Mouse (Mus musculus) liver, embryonic 14.5 days (tissue): ENCODE data around the gene Tor4a. TPM values are rescaled to one million over a fixed set of nuclear protein-coding genes. Genes with fewer than 3 reads are reported as not detected.

Experiments
- ATAC-seq: fragments of 200-750 bp; cut with Nextera tagmentation; 2 replicates; pipeline ENCODE4 v1.8.0; 2017; ENCODE audit warnings: moderate number of reproducible peaks, mild to moderate bottlenecking, moderate library complexity; ENCODE audit not compliant: insufficient read depth
- DNase-seq, 3 experiments: peaks; one replicate each; pipeline ENCODE4 v3.0.0-alpha.2; 2012 to 2013; ENCODE audit warnings: low read depth in 3 of 3, low spot score in 3 of 3
- H3K27ac ChIP-seq: fragments of 300-500 bp; sonication (generic); 2 replicates; pipeline ENCODE4 v1.5.1; 2014; ENCODE audit warnings: moderate library complexity, mild to moderate bottlenecking, control low read depth, inconsistent platforms
- H3K27me3 ChIP-seq: fragments of 300-500 bp; sonication (generic); 2 replicates; pipeline ENCODE4 v1.6.1; 2014; ENCODE audit warnings: mild to moderate bottlenecking, low read length, moderate library complexity; ENCODE audit not compliant: control insufficient read depth, insufficient read depth
- H3K36me3 ChIP-seq: fragments of 300-500 bp; sonication (generic); replicated peaks from 2 replicates; pipeline ENCODE4 v1.6.1; 2014; ENCODE audit warnings: low read depth; ENCODE audit not compliant: control insufficient read depth, insufficient read depth
- H3K4me1 ChIP-seq, 2 experiments: fragments of 200-500 bp in 1 of 2; fragments of 300-500 bp in 1 of 2; sonication (generic) in 1 of 2; replicated peaks; 2 replicates each; pipeline ENCODE4 v1.6.1; 2012 to 2014; ENCODE audit warnings: antibody characterized with exemption in 1 of 2, inconsistent platforms in 1 of 2, low read length in 1 of 2; ENCODE audit not compliant: control insufficient read depth in 2 of 2, insufficient read depth in 2 of 2
- H3K4me2 ChIP-seq: fragments of 300-500 bp; sonication (generic); 2 replicates; pipeline ENCODE4 v1.6.1; 2014; ENCODE audit warnings: low read depth, mild to moderate bottlenecking, control low read depth, moderate library complexity
- H3K4me3 ChIP-seq, 2 experiments: fragments of 200-500 bp in 1 of 2; fragments of 300-500 bp in 1 of 2; sonication (generic) in 1 of 2; 2 replicates each; pipeline ENCODE4 v1.5.1; 2012 to 2014; ENCODE audit warnings: low read depth in 2 of 2, low read length in 2 of 2, mild to moderate bottlenecking in 2 of 2, control low read depth in 1 of 2, inconsistent platforms in 1 of 2, moderate library complexity in 1 of 2; ENCODE audit not compliant: insufficient read depth in 1 of 2
- H3K9ac ChIP-seq: fragments of 300-500 bp; sonication (generic); replicated peaks from 2 replicates; pipeline ENCODE4 v1.6.1; 2014; ENCODE audit warnings: mild to moderate bottlenecking, control low read depth, moderate library complexity
- H3K9me3 ChIP-seq: fragments of 300-500 bp; sonication (generic); 2 replicates; pipeline ENCODE4 v1.6.1; 2016; ENCODE audit warnings: low read length, mixed read lengths; ENCODE audit not compliant: control insufficient read depth
- CTCF ChIP-seq: IDR thresholded peaks from 2 replicates; pipeline ENCODE4 v1.5.1; 2016; ENCODE audit warnings: antibody characterized with exemption, low read depth, control low read depth
- EP300 ChIP-seq: IDR thresholded peaks from 2 replicates; pipeline ENCODE4 v1.6.1; 2016; ENCODE audit warnings: antibody characterized with exemption, low read depth
- WGBS: fragments of 180-500 bp; shearing (Covaris S2); extraction: QIAGEN DNeasy Blood & Tissue Kit; methylation state at CpG from one replicate; pipeline ENCODE4 v1.1.7; 2014; ENCODE audit not compliant: insufficient replicate concordance; 5-methylcytosine and 5-hydroxymethylcytosine counted together
- polyA plus RNA-seq, 2 experiments: library from polyadenylated mRNA; depleted of rRNA in 1 of 2; stranded (reverse) in 1 of 2; unstranded in 1 of 2; fragments of >200 nt; fragmentation: Nextera tagmentation in 1 of 2; extraction: Ambion mirVana in 1 of 2; gene quantifications; 2 replicates each; pipeline versions ENCODE4 v1.2.1 to v1.2.3; 2012 to 2014

Gene Tor4a
- polyA plus RNA-seq, 2 experiments: 3.7 to 4.9 TPM

DNA sequence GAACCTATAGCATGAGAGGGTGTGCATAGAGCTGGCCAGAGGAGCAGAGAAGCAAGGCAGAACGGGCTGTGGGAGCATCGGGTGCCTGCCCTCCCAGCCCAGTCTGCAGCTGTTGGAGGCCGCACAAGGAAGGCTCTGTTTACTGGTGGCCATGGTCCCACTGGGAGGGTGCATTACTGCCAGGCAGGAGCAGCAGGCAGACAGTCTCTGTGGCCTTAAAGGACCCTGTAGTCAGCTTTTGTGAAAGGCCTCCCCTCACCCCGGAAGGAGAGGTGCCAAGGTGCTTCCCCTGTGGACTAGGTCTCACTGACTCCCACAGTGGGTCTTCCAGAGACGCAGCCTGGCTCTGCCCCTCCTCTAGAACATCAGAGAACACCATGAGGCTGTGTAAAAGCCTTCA lies 30.2 kb upstream of the Tor4a start:
- Histone ChIP-seq H3K4me3 (no peak overlapping the region), H3K27ac (no peak overlapping the region), H3K27me3 (no peaks in the 10 kb centered on the region), H3K9me3 (no peaks in the 10 kb centered on the region), H3K36me3 (peaks cover 19% of the 10 kb centered on the region), H3K4me2 (no peak overlapping the region), H3K4me1 (peaks cover 5 to 13% of the 10 kb centered on the region in 2 experiments), H3K9ac (no peak overlapping the region)
- TF ChIP-seq EP300 (no peak), CTCF (no peak)
- ATAC-seq: no peak
- 79% methylated on average over 5 of the region's 5 CpGs for WGBS
- no peak for DNase-seq

DNA sequence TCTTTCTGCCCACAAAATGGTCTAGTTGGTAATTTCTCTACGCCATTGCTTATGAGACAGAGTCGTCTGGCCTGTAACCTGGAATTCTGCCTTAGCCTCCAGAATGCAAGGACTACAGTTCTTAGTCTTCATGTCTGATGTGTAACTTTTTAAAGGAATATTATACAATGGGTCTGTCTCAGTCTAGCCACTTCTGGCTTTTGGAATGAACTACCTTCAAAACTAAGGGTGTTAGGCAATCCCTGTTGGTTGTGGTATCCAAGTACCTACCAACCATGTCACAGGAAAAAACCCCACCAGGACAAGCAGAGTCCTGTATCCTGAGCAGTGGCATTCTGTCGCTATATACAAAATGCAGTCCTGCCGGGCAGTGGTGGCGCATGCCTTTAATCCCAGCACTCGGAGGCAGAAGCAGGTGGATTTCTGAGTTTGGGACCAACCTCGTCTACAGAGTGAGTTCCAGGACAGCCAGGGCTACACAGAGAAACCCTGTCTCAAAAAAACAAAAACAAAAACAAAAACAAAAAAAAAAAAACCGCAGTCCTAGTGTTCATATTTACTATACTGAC lies 29.2 kb upstream of the Tor4a start:
- peak overlapping the region; percentile 77 for H3K4me2 ChIP-seq
- no peaks in the 10 kb centered on the region for H3K27me3 ChIP-seq
- peak overlapping the region; percentile 84 for H3K9ac ChIP-seq
- no peak for TF ChIP-seq CTCF
- TF ChIP-seq EP300: no peak
- peak overlapping the region; percentile 91 for H3K27ac ChIP-seq
- no peak for ATAC-seq
- no peak for DNase-seq
- H3K4me1 ChIP-seq: peaks cover 5 to 13% of the 10 kb centered on the region in 2 experiments
- H3K36me3 ChIP-seq: peaks cover 24% of the 10 kb centered on the region
- peak overlapping the region; percentile 69 to 86 for H3K4me3 ChIP-seq
- H3K9me3 ChIP-seq: no peaks in the 10 kb centered on the region
- 84% methylated on average over 8 of the region's 8 CpGs for WGBS

DNA sequence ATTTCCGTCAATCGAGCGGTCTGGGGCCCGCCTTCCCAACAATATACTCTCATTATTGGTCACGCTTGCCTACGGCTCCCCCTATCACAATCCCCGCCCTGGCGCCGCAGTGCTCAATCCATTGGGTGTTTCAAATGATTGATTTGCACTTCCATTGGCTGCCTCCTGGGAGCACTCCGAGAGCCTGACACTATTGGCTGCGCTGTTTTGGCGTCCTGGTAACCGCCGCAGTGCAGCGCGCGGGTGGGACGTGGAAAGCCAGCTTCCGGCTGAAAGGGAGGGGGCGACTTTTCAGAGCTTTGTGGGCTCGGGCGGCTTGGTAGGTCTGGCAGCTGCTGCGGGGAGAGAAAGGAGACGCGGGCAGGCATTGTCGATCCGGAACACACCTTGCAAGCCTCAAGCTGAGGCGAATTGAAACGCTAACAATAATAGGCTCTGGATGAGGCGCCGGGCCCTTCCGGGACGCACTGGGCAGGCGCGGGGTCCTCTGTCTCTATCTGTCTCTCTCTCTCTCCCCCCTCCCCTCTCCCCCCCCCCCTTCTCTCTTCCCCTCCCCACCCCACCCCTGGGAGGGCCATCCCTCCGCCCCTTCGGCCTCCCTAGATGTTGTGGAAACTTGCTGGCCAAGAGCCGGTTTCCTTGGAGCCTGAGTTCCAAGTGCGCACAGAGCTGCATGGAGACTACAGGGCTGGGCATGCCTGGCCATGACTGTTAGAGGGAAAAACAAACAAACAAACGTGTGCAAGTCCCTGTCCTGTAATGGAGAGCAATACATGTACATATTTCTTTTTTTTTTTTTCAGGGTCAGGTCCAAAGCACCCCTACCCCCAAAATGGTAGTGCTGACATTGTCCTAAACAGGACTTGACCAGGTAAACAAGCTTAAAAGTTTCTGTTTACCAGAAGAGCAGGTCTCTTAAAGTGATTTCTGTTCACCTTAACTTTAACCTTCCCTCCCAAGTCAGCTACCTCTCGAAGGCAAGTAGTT lies 28.4 kb upstream of the Tor4a start:
- H3K4me3 ChIP-seq: peak overlapping the region; percentile 86 to 96
- peak overlapping the region; percentile 77 for H3K4me2 ChIP-seq
- ATAC-seq (peak; percentile 87), DNase-seq (peak; percentile 99 to 100 (median 99))
- no peak; the same call in 1 of the 2 replicates for TF ChIP-seq EP300
- no peak; the same call in 1 of the 2 replicates for TF ChIP-seq CTCF
- H3K36me3 ChIP-seq: peaks cover 24% of the 10 kb centered on the region
- no peaks in the 10 kb centered on the region for H3K27me3 ChIP-seq
- no peaks in the 10 kb centered on the region for H3K9me3 ChIP-seq
- peak overlapping the region; percentile 91 for H3K27ac ChIP-seq
- H3K9ac ChIP-seq: peak overlapping the region; percentile 84
- H3K4me1 ChIP-seq: peaks cover 5 to 13% of the 10 kb centered on the region in 2 experiments
- 2% methylated on average over 41 of the region's 41 CpGs for WGBS

DNA sequence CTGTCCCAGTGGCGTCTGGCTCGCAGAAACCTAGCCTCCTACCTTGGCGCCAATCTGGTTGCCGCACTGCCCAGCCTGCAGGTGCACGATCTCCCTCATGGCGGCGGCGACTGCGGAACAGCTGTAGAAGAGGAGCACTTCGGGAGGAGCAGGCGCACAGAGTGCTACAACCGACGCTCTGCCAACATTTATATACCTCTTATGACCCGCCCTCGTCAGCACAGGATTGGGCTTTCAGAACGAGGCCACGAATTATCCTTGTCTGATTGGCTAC lies 27.7 kb upstream of the Tor4a start, which contains the start of gene Tubb4b:
Gene Tubb4b, minus strand, starts transcription at position 211 of the 274 bp plus-strand sequence.
- Histone ChIP-seq H3K4me2 (peak within 1 kb of the TSS; percentile 81), H3K9ac (peak within 1 kb of the TSS; percentile 100), H3K27me3 (no peaks in the 10 kb centered on the region), H3K27ac (peak within 1 kb of the TSS; percentile 100), H3K36me3 (peaks cover 24% of the 10 kb centered on the region), H3K4me1 (peaks cover 5 to 13% of the 10 kb centered on the region in 2 experiments), H3K9me3 (no peaks in the 10 kb centered on the region), H3K4me3 (peak within 1 kb of the TSS; percentile 90 to 96)
- TF ChIP-seq CTCF (peak; percentile 43), EP300 (0 out of 2 replicates have a peak, but pooled peaks have one; percentile 43)
- ATAC-seq (no peak), DNase-seq (no peak)
- WGBS: 0% methylated on average over 17 of the region's 17 CpGs
